Mouse (Mus musculus) cerebellum, adult 11 months (tissue): ENCODE results near the gene Bhlhe23.

Experiments
- DNase-seq: peaks from one replicate; pipeline ENCODE4 v3.0.0; 2022

Gene Bhlhe23

DNA sequence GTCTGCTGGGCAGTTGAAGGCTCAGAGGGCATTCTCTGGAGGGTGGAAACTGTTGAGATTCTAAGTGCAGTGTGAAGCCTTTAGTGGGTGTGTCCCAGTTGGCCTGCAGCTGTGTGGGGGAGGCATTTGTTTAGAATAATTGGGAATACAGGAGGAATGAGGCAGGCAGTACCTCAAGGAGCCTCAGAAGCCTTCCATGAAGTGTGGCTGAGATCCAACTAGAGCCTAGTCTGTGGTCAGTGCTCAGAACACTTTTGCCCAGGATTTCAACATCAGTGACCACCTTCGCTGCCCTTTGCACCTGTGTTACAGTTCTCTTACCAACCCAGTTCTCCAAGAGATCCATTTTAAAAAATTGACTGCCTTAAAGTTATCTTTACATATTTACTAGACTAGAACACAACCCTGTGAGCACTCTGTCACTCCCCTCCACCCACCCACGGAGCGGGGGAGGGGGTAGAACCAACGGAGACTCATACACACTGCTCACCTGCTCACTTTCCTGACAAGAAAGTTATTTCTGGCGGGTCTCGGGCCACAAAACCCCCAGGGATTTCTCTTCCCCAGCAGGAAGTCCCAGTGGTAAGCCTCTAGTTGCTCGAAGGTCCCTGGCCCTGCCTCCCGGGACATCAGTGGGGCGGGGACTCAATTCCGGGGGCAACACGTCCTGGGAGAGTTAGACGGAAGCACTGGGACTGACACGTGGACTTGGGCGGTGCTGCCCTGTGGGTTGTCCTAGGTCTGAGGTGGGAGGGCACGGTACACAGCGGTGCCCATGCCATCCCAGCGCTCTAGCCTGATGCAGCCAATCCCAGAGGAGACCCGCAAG, 51.9 kb downstream of the Bhlhe23 start, which contains the start of gene Slc17a9:
Slc17a9 (plus strand) TSS at position 679 of the 829 bp plus-strand sequence.
- no peak for DNase-seq
